13 mouse cellular contexts compared by ENCODE assay signal in the genomic region with DNA sequence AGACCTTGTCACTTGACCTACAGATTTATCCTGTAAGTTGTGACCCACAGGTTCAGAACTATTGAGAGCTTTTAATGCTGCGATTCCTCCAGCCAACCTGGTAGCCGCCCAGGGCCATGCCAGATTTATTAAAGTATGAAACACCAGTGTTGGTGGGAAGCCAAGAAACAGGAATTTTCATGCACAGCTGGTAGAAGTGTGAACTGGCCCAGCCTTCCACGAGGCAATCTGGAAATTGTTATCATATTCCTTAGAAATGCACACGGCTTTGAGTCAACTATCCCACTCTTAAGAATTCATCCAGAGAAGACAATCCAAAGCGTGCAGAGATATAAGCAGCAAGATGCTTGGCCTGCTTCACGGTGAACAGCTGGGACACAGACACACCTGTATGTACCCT.
"Had no signal": no experiment of that assay in that cellular context is flagged by ENCODE, and none has a peak within 500 bp of the region (broad histone marks: within the 10 kb centered on the region; RNA-seq: fewer than 3 reads in every experiment).

No protein-coding gene starts in this region.

- H3K4me3 ChIP-seq: kidney, embryonic 15.5 days; left cerebral cortex, adult 2 months; liver, embryonic 15.5 days; lung, embryonic 15.5 days; midbrain, embryonic 13.5 days; neural tube, embryonic 15.5 days had no signal

- H3K4me1 ChIP-seq: kidney, embryonic 15.5 days; liver, embryonic 15.5 days; midbrain, embryonic 13.5 days; neural tube, embryonic 15.5 days had no signal

- H3K4me2 ChIP-seq: kidney, embryonic 15.5 days; liver, embryonic 11.5 days; liver, embryonic 15.5 days; lung, embryonic 15.5 days; midbrain, embryonic 13.5 days; neural tube, embryonic 15.5 days had no signal

- H3K9ac ChIP-seq: kidney, embryonic 15.5 days; liver, embryonic 15.5 days; lung, embryonic 15.5 days; midbrain, embryonic 13.5 days; neural tube, embryonic 15.5 days had no signal

- H3K27ac ChIP-seq: kidney, embryonic 15.5 days; left cerebral cortex, adult 2 months; liver, embryonic 15.5 days; lung, embryonic 15.5 days; midbrain, embryonic 13.5 days; neural tube, embryonic 15.5 days had no signal

- H3K36me3 ChIP-seq: kidney, embryonic 15.5 days; liver, embryonic 15.5 days; lung, embryonic 15.5 days; midbrain, embryonic 13.5 days; neural tube, embryonic 15.5 days had no signal

- DNase-seq: kidney, adult 2 months; kidney, postnatal 14 days; lung, postnatal 36 days; right cerebral cortex, adult 18-20 months; right cerebral cortex, postnatal 25 days; thymus, postnatal 36 days had no signal

- H3K9me3 ChIP-seq: kidney, embryonic 15.5 days; liver, embryonic 15.5 days; lung, embryonic 15.5 days; midbrain, embryonic 13.5 days; neural tube, embryonic 15.5 days had no signal

- ATAC-seq: midbrain, embryonic 13.5 days had no signal

- H3K27me3 ChIP-seq: kidney, embryonic 15.5 days; liver, embryonic 15.5 days; lung, embryonic 15.5 days; midbrain, embryonic 13.5 days; neural tube, embryonic 15.5 days had no signal
